Mouse (Mus musculus) brain, embryonic 14.5 days (tissue): ENCODE data around the gene Midn. TPM values are rescaled to one million over a fixed set of nuclear protein-coding genes. Genes with fewer than 3 reads are reported as not detected.

Experiments used
- DNase-seq: peaks from one replicate; pipeline ENCODE4 v3.0.0-alpha.2; 2011; ENCODE audit warnings: low read depth
- CTCF ChIP-seq: fragments of 200-500 bp; IDR thresholded peaks from 2 replicates; pipeline ENCODE4 v1.5.1; 2012; ENCODE audit warnings: inconsistent platforms, mild to moderate bottlenecking, moderate library complexity, borderline replicate concordance; ENCODE audit not compliant: insufficient read depth, insufficient read length; ENCODE audit errors: extremely low read depth
- POLR2A ChIP-seq: fragments of 200-500 bp; IDR thresholded peaks from 2 replicates; pipeline ENCODE4 v1.6.1; 2012; ENCODE audit warnings: mild to moderate bottlenecking, inconsistent platforms, borderline replicate concordance; ENCODE audit not compliant: poor library complexity, insufficient read depth, insufficient read length, severe bottlenecking; ENCODE audit errors: extremely low read depth
- polyA plus RNA-seq: library from polyadenylated mRNA; depleted of rRNA; stranded (reverse); fragments of >200 nt; gene quantifications from 2 replicates; pipeline ENCODE4 v1.2.3, GENCODE M21; 2012

Gene Midn
- polyA plus RNA-seq, 1 experiment: 213 TPM

DNA sequence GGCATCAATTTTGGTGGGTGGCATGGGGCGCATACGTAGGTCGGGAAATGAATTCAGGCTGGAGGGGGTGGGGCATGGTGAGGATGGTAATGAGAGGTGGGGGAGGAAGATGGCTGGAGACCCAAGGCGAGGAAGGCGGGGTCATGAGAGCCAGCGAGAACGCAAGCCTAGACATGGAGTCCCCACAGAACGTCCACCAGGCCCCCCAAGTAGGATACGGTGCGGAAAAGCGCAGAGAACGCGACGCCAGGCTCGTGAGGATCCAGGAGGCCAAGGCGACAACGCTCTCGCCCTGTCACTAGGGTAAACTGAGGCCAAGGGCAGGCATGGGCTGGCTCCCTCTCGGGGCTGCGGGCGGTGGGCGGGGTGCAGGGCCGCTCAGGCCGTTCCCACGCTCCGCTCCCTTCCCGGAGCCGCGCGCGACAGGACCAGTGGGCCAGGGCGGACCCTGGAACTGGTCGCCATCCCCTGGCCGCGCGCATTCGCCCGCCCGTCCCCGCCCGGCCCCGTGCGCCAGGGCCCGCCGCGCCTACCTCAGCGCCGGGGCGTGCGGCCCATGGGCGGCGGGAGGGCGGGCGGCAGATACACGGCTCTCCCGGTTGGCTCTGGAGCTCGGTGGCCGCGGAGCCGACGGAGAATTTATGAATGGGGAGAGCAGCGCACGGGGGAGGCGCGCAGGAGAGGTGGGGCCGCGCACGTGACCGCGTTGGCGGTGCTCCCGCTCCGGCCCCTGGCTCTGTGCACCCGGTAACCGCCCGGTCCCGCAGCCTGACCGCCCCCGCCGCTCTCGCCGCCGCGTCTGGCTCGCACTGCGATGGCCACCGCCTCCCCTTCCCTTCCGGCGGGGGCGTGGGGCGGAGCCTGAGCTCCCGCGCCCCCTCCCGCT is 9.3 kb upstream of the Midn start, which contains the start of gene Atp5d:
Gene Atp5d (plus strand): TSS at position 80 of the 886 bp plus-strand sequence.
- peak; percentile 86 for DNase-seq
- TF ChIP-seq POLR2A: peak; percentile 89
- no peak for TF ChIP-seq CTCF

DNA sequence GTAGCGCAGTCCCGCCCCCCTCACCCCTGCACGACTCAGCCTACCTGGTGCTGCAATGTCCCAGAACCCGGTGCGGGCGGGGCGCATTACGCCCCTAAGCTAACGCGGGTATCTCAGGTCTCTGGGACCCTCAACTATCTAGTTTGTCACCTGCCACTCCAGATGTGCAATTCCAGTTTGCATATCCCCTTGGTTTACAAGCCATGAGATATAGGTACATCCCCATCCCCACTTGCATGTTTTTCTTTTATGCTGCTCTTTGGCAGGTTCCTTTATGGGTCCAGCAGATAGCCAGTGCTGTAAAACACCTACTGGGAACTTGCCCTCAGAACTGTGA is 8.7 kb upstream of the Midn start:
- TF ChIP-seq POLR2A (no peak), CTCF (no peak)
- DNase-seq: no peak

DNA sequence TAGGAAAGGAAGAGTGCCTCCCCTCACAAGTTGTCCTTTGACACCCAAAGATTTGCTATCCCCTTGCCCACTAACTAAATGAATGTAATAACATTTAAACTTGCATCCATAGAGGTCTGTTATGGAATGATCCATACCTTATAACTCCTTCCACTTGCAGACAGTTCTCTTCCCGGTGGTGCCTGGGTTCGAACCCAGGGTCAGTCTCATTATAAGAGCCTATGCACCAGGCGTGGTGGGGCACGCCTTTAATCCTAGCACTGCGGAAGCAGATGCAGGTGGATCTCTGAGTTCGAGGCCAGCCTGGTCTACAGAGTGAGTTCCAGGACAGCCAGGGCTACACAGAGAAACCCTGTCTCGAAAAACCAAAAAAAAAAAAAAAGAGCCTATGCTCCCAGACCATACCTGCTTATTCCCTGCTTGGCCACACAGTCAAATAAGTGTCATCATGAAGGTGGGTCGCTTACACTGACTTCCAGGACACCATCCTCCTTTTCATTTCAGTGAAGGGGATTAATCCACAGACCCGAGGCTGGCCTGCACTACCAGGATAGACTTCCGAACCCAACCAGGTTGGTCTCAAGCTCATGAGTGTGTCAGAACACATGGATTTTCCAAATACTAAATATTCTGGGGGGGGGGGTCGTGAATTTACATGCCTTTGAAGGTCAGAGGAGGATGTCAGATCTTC is 8.0 kb upstream of the Midn start:
- no peak for TF ChIP-seq POLR2A
- TF ChIP-seq CTCF: no peak
- DNase-seq: no peak

DNA sequence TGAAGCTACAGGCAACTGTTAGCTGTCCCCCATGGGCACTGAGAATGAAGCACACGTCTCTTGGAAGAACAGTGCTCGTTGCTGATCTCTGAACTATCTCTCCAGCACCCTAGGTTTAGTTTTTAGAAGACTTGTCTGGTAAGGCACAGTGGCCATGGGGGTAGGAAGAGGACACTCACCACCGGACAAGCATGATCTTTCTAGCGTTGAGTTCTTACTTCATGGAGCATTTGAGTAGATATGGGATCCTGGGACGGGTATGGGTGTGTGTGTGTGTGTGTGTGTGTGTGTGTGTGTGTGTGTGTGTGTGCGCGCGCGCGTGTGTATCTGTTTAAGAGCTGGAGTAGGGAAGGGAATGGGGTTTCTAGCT is 7.4 kb upstream of the Midn start, which contains the start of gene Cbarp:
Gene Cbarp (minus strand): TSS at position 170 of the 370 bp plus-strand sequence.
- TF ChIP-seq POLR2A (no peak), CTCF (no peak)
- no peak for DNase-seq

DNA sequence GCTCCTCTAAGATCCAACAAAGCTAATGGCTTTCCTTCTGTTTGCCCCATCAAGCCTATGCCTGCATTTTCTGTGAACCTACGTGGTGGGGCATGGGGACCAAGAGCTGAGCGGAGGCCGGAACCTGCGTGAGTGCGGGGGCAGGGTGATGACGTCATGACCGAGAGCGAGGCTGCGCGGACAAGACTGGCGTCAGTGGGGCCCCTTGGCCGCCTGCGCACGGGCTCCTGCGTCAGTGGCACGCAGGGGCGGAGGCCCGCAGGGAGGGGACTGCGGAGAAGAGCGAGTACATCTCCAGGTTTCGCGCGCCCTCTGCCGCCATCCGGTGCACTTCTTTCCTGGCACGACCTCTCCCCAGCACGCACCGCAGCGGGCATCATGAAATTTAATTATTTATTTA is 6.8 kb upstream of the Midn start:
- TF ChIP-seq CTCF: peak; percentile 50; the same call in 1 of the 2 replicates
- no peak for TF ChIP-seq POLR2A

DNA sequence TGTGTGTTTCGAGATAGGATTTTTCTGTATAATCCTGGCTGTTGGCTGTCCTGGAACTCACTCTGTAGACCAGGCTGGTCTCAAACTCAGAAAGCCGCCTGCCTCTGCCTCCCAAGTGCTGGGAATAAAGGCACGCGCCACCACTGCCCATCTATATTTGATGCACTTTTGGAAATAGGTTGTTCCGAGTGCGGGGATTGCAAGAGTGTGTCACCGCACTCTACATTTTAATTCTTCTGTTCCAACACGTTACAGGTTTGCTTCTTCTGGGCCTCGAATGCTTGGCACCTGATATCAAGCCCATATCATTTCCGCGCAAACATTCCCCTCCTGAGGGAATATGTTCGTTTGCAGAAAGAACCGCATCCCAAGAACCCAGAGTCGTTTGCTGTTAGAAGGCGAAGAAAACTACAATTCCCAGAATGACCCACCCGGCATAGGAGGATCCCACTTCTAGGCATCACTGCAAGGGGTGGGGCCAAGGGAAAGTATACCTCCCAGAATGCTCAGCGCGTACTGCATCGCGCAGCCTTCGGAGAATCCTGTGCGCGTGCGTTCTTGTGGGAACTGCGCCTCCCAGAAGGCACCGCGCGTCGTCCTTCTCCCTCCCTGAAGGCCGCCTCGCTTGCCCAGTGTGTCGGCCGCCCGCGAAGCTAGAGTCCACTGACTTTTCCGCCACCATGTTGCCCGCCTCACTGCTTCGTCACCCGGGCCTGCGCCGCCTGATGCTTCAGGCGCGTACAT is 6.1 kb upstream of the Midn start:
- peak; percentile 100 for DNase-seq
- TF ChIP-seq CTCF (no peak), POLR2A (peak; percentile 62; the same call in 1 of the 2 replicates)

More for the DNA sequence above, 6.8 kb upstream of the Midn start:
- peak; percentile 98 for DNase-seq

DNA sequence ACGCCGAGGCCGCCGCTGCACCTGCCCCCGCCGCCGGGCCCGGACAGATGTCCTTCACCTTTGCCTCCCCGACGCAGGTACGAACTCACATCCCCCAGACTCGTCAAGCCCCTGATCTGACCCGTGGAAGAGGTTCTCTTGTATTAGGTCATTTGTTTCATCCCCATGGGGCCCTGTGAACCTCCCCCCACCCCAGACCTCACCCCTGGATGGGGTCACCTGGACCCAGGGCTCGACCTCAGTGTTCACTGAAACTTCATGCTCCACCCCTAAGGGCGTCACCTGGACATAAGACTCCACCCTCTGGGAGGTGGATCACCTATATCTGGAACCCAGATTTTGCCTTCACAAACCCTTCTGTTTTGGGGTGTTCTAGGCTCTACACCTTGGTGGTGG is 5.5 kb upstream of the Midn start:
- no peak for TF ChIP-seq CTCF
- TF ChIP-seq POLR2A: no peak
- DNase-seq: no peak

DNA sequence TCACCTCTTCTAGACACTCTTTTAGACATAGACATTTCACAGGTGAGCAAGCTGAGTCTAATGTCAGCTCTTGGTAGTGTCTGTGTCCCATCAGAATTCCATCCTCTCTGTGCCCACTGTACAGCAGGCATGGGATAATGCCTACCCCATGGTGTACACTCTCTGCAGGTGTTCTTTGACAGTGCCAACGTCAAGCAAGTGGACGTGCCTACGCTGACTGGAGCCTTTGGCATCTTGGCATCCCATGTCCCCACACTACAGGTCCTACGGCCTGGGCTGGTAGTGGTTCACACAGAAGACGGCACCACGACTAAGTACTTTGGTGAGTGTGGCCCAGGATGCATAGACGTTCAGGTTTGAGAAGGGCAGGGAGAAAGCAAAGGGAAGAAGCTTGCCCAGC is 4.4 kb upstream of the Midn start:
- TF ChIP-seq POLR2A: no peak
- no peak for TF ChIP-seq CTCF

DNA sequence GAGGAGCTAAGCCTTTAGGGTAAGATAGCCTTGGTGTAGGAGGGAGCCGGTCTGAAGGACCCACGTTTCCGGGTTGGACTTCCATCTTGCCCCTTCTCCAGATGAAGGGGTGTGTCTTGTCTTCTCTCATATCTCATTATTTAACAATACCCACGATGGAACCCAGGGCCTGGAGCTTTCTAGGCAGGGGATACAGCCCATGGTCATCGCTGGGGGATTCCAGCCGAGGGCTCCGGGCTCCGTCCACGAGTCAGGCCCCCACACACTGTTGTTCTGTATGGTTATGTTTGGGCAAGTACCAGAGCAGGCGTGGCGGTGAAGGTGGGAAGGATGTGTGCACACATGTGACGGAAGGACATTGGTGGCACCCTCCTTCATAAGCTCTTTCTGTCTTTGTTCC is 3.9 kb upstream of the Midn start:
- no peak for DNase-seq
- TF ChIP-seq CTCF (no peak), POLR2A (no peak)

More for the DNA sequence above, 4.4 kb upstream of the Midn start:
- no peak for DNase-seq

DNA sequence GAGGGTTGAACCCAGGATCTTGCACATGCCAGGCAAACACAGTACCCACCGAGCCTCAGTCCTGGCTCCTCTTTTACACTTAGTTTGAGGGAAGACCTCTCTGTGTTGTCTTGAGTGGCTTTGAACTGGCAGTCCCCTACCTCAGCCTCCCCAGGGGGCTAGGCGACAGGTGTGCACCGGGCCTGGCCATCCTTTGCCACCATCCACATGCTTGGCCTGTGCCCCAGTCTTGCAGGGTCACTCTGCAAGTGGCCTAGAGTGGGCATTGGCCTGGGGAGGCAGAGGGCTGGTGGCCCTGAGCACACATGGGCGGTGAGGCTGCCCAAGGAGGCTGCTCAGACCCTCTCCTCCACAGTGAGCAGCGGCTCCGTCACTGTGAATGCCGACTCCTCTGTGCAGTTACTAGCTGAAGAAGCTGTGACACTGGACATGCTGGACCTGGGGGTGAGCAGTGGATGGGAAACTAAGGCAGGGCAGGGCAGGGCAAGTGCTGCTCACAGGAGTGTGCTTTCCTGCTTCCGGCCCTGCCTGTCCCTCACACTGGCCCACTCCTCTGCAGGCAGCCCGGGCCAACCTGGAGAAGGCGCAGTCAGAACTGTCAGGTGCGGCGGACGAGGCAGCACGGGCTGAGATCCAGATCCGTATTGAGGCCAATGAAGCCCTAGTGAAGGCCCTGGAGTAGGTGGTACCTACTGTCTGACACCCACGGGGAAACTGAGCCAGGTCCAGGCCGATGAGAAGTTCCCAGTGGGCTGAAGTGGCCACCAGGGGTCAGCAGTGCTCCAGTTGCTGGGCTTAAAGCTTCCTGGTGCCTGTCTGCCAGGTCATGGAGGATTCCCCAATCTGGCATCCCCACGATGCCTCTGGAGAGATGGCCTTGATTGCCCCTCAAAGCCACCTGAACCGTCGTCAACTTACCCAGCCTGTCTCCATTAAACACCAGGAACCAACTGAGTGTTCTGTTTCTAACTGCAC is 2.9 kb upstream of the Midn start:
- DNase-seq: peak; percentile 73
- TF ChIP-seq POLR2A: no peak
- peak; percentile 85 for TF ChIP-seq CTCF
